Mouse (Mus musculus) embryonic facial prominence, embryonic 11.5 days (tissue): ENCODE data around the gene Fat4. TPM values are rescaled to one million over a fixed set of nuclear protein-coding genes. Genes with fewer than 3 reads are reported as not detected.

Experiments
- ATAC-seq: fragments of 200-750 bp; cut with Nextera tagmentation; replicated peaks from 2 replicates; pipeline ENCODE4 v1.8.0; 2017; ENCODE audit warnings: low read depth; ENCODE audit not compliant: insufficient number of reproducible peaks, low FRiP score, low TSS enrichment
- DNase-seq: peaks from one replicate; pipeline ENCODE4 v3.0.0-alpha.2; 2015; ENCODE audit warnings: low spot score
- H3K27ac ChIP-seq: fragments of 300-500 bp; sonication (generic); replicated peaks from 2 replicates; pipeline ENCODE4 v1.5.1; 2014; ENCODE audit warnings: mild to moderate bottlenecking, low read depth, low read length, control low read depth
- H3K27me3 ChIP-seq: fragments of 300-500 bp; sonication (generic); 2 replicates; pipeline ENCODE4 v1.6.1; 2014; ENCODE audit warnings: mild to moderate bottlenecking, low read length, moderate library complexity, mixed read lengths; ENCODE audit not compliant: control insufficient read depth, insufficient read depth
- H3K36me3 ChIP-seq: fragments of 300-500 bp; sonication (generic); replicated peaks from 2 replicates; pipeline ENCODE4 v1.6.1; 2014; ENCODE audit warnings: low read depth, mild to moderate bottlenecking, low read length, moderate library complexity, mixed read lengths; ENCODE audit not compliant: control insufficient read depth, insufficient read depth
- H3K4me1 ChIP-seq: fragments of 300-500 bp; sonication (generic); 2 replicates; pipeline ENCODE4 v1.6.1; 2014; ENCODE audit warnings: low read length, mixed read lengths; ENCODE audit not compliant: control insufficient read depth, insufficient read depth
- H3K4me2 ChIP-seq: fragments of 300-500 bp; sonication (generic); 2 replicates; pipeline ENCODE4 v1.6.1; 2014; ENCODE audit warnings: low read depth, mild to moderate bottlenecking, control low read depth, low read length, moderate library complexity
- H3K4me3 ChIP-seq: fragments of 300-500 bp; sonication (generic); 2 replicates; pipeline ENCODE4 v1.5.1; 2014; ENCODE audit warnings: low read depth, low read length, control low read depth
- H3K9ac ChIP-seq: fragments of 300-500 bp; sonication (generic); replicated peaks from 2 replicates; pipeline ENCODE4 v1.6.1; 2014; ENCODE audit warnings: mild to moderate bottlenecking, control low read depth, low read length
- H3K9me3 ChIP-seq: fragments of 300-500 bp; sonication (generic); replicated peaks from 2 replicates; pipeline ENCODE4 v1.6.1; 2016; ENCODE audit warnings: mild to moderate bottlenecking, low read length, inconsistent platforms, mixed read lengths; ENCODE audit not compliant: control insufficient read depth
- WGBS: fragments of 180-500 bp; shearing (Covaris S2); extraction: QIAGEN DNeasy Blood & Tissue Kit; methylation state at CpG from one replicate; pipeline ENCODE4 v1.1.7; 2014; 5-methylcytosine and 5-hydroxymethylcytosine counted together
- polyA plus RNA-seq: library from polyadenylated mRNA; unstranded; fragments of >200 nt; fragmentation: Nextera tagmentation; extraction: Ambion mirVana; gene quantifications from 2 replicates; pipeline ENCODE4 v1.2.1, GENCODE M21; 2014

The Fat4 gene
- polyA plus RNA-seq: 14.0 and 14.8 TPM in 2 replicates

- H3K4me2 ChIP-seq: peak within 1 kb of the TSS; percentile 94
- no peaks in the 10 kb centered on the region; the same call in 1 of the 2 replicates for H3K9me3 ChIP-seq
- H3K27ac ChIP-seq: peak within 1 kb of the TSS; percentile 86
- under 1% methylated on average over 29 of the region's 29 CpGs for WGBS
- peak within 1 kb of the TSS; percentile 89 for H3K9ac ChIP-seq
- H3K4me1 ChIP-seq: peaks cover 7% of the 10 kb centered on the region; the same call in 1 of the 2 replicates
- no peaks in the 10 kb centered on the region; the same call in 1 of the 2 replicates for H3K27me3 ChIP-seq
- peak within 1 kb of the TSS; percentile 85 for H3K4me3 ChIP-seq
- no peak for ATAC-seq
- peaks cover 24% of the 10 kb centered on the region for H3K36me3 ChIP-seq
- peak; percentile 31 for DNase-seq
Observed at GRCm38 (mm10) chr3:38886890-38887355, at the start of gene Fat4. Gene Fat4, plus strand, starts transcription at chr3:38886940.

DNA sequence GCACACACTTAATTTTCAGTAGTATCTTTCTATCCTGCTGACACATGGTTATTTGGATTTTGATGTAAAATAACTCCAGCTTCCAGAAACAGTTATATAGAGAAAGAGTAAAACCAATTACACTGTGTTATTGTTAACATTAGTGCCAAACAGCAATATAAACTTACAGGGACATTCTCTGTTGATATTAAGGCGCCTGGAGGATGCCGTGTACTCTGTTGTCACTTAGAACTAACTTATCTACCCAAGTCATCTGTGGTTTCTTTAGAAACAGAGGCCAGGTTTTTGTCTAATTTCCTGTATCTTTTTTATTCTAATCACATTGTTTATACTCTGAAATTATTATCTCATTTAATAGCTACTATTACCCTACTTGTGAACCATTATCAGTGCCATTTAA lies 47.3 kb upstream of the Fat4 start:
- Histone ChIP-seq H3K4me2 (no peak overlapping the region), H3K27ac (no peak overlapping the region), H3K27me3 (no peaks in the 10 kb centered on the region), H3K9me3 (no peaks in the 10 kb centered on the region), H3K36me3 (no peaks in the 10 kb centered on the region), H3K4me1 (no peaks in the 10 kb centered on the region), H3K4me3 (no peak overlapping the region), H3K9ac (no peak overlapping the region)
- ATAC-seq: no peak
- WGBS: 60% methylated on average over 2 of the region's 2 CpGs
- DNase-seq: no peak

DNA sequence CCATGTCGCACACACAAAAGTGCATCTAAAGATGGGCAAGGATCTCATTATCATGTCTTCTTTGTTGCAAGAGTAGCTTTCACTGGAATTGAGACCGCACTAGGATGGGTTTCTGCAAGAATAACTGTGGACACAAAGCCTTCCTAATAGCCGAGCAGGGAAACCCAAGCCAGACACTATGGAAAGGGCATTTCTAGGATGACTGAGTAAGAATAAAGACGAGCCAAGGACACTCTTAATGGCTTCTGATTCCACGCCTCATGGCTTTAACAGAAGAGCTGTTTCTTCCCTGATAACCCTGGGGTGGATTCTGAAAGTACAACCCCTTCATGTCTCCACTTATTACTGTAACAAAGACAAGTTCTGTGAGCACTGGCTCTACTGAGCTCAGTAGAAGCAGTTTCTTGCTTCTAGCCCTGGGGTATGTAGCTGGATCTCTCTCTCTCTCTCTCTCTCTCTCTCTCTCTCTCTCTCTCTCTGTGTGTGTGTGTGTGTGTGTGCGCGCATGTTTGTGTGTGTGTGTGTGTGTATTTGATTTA lies 43.7 kb upstream of the Fat4 start:
- H3K9ac ChIP-seq: no peak overlapping the region
- no peaks in the 10 kb centered on the region for H3K9me3 ChIP-seq
- ATAC-seq (no peak), DNase-seq (no peak)
- H3K4me3 ChIP-seq: no peak overlapping the region
- no peaks in the 10 kb centered on the region for H3K36me3 ChIP-seq
- WGBS: 58% methylated on average over 7 of the region's 7 CpGs
- H3K4me2 ChIP-seq: no peak overlapping the region
- H3K27ac ChIP-seq: no peak overlapping the region
- H3K27me3 ChIP-seq: no peaks in the 10 kb centered on the region
- no peaks in the 10 kb centered on the region; the same call in 1 of the 2 replicates for H3K4me1 ChIP-seq

DNA sequence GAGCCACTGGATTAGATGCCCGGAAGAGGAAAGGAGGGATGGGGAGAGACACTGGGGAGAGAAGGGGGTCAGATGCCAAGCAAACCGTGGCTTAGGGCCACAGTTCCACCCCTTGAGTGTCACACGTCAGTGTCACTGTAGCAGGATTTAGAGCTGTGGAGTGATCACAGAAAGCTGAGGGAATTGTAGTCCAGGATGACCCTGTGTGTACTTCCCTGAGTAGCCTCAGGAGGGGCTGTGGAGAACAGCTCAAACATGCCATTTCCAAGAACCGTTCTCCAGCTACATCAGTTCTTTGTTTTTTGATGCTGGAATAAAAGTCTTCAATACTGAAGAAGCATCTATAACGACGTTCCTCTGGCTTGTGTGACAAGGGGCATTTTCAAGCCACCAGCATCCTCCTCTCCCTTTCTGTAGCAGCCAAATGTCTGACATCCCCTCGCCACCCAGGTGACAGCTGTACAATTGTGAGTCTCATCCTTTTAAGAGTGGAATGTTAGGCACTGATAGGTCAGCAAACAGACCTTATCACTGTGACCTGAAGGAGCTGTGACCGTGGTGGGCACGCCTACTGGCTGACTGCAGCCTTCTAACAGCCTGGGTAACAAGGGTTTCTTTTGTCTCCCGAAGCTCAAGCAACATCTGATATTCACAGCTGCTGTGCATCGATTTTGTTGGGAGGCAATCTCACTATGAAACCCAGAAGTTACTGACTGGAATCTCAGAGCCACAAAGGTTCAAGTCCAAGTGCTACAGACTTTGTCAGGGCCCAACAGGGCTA lies 39.9 kb upstream of the Fat4 start:
- no peaks in the 10 kb centered on the region for H3K27me3 ChIP-seq
- no peak overlapping the region for H3K4me2 ChIP-seq
- ATAC-seq (no peak), DNase-seq (peak; percentile 38)
- 26% methylated on average over 11 of the region's 11 CpGs for WGBS
- H3K9ac ChIP-seq: no peak overlapping the region
- no peaks in the 10 kb centered on the region for H3K9me3 ChIP-seq
- no peaks in the 10 kb centered on the region for H3K36me3 ChIP-seq
- H3K27ac ChIP-seq: no peak overlapping the region
- H3K4me3 ChIP-seq: no peak overlapping the region
- no peaks in the 10 kb centered on the region; the same call in 1 of the 2 replicates for H3K4me1 ChIP-seq

GRCm38 (mm10) chr3:38849077-38849476 lies 37.7 kb upstream of the Fat4 start:
- no peaks in the 10 kb centered on the region for H3K36me3 ChIP-seq
- H3K9ac ChIP-seq: no peak overlapping the region
- no peak overlapping the region for H3K4me2 ChIP-seq
- DNase-seq (no peak), ATAC-seq (no peak)
- no peak overlapping the region for H3K4me3 ChIP-seq
- no peaks in the 10 kb centered on the region for H3K9me3 ChIP-seq
- no peaks in the 10 kb centered on the region for H3K27me3 ChIP-seq
- 61% methylated on average over 3 of the region's 3 CpGs for WGBS
- no peaks in the 10 kb centered on the region; the same call in 1 of the 2 replicates for H3K4me1 ChIP-seq
- H3K27ac ChIP-seq: no peak overlapping the region

DNA sequence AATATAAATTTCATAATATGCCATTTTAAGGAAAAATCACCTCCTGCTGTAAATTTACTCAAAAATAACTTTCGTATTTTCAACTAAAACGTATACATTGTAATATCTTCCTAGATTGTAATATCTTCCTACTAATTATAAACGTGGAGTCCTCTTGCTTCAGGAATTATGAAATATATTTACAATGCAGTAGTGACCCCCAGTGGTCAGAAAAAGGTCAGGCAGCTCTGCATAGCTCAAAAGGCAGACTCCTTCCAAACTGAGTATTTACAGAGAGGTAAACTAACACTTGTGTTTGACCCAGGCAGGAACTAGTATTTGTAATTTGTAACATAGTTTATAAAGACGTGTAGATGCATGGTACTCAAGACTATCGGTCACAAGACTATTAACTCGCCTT lies 37.2 kb upstream of the Fat4 start:
- H3K27ac ChIP-seq: no peak overlapping the region
- 33% methylated on average over 6 of the region's 6 CpGs for WGBS
- H3K4me2 ChIP-seq: no peak overlapping the region
- ATAC-seq: no peak
- no peak overlapping the region for H3K4me3 ChIP-seq
- no peaks in the 10 kb centered on the region for H3K9me3 ChIP-seq
- no peak overlapping the region for H3K9ac ChIP-seq
- no peaks in the 10 kb centered on the region for H3K27me3 ChIP-seq
- H3K4me1 ChIP-seq: no peaks in the 10 kb centered on the region; the same call in 1 of the 2 replicates
- no peaks in the 10 kb centered on the region for H3K36me3 ChIP-seq
- peak; percentile 79 for DNase-seq

DNA sequence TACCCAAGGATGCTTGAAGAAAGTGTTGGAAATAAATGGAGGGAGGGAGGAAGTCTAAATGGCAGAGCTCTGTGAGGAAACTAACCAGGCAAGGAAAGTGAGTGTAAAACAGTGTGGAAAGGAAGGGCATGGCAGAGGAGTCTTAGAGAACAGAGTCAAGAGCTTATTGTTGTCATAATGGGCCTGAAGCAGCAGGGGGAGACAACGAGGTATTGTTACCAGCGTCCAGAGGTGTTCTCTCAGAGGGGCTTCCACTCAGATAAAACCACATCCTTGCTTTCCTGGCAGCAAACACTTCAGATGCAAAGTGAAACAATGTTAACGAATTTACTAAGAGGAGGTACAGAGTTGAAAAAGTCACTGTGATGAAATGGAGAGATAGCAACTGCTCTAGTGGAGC lies 33.1 kb upstream of the Fat4 start:
- ATAC-seq (no peak), DNase-seq (peak; percentile 45)
- H3K4me3 ChIP-seq: no peak overlapping the region
- no peaks in the 10 kb centered on the region for H3K27me3 ChIP-seq
- no peak overlapping the region for H3K4me2 ChIP-seq
- 12% methylated on average over 3 of the region's 3 CpGs for WGBS
- no peaks in the 10 kb centered on the region for H3K36me3 ChIP-seq
- H3K27ac ChIP-seq: no peak overlapping the region
- H3K4me1 ChIP-seq: no peaks in the 10 kb centered on the region
- no peaks in the 10 kb centered on the region for H3K9me3 ChIP-seq
- H3K9ac ChIP-seq: no peak overlapping the region

DNA sequence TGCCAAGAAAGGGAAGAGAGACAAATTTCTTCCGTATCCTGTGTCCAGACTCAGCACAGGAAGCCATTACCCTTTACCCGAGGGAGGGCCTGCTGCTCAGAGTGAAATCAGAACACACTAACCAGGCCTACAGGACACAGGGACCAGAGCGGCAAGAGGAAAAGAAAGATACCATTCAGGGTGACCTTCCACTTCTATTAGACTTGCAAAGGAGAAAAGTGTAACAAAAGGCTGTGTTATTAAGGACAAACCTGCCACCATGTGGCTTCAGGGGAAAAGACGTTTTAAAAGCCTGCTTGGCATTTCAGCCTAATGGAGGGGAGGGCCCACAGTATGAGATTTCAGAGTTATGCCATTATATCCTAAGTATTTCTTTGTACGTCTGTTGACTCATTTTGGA lies 26.1 kb upstream of the Fat4 start:
- H3K9me3 ChIP-seq: no peaks in the 10 kb centered on the region
- H3K9ac ChIP-seq: no peak overlapping the region
- ATAC-seq: no peak
- no peaks in the 10 kb centered on the region for H3K36me3 ChIP-seq
- no peaks in the 10 kb centered on the region for H3K4me1 ChIP-seq
- peak; percentile 49 for DNase-seq
- H3K27ac ChIP-seq: no peak overlapping the region
- H3K4me3 ChIP-seq: no peak overlapping the region
- H3K4me2 ChIP-seq: no peak overlapping the region
- no peaks in the 10 kb centered on the region for H3K27me3 ChIP-seq
- WGBS: 30% methylated on average over 5 of the region's 5 CpGs
